Mouse (Mus musculus) urinary bladder, postnatal 10 days (tissue): ENCODE data around the gene Acap2.

Source experiments
- DNase-seq: peaks from one replicate; pipeline ENCODE4 v3.0.0; 2022; ENCODE audit warnings: low spot score

Gene Acap2

DNA sequence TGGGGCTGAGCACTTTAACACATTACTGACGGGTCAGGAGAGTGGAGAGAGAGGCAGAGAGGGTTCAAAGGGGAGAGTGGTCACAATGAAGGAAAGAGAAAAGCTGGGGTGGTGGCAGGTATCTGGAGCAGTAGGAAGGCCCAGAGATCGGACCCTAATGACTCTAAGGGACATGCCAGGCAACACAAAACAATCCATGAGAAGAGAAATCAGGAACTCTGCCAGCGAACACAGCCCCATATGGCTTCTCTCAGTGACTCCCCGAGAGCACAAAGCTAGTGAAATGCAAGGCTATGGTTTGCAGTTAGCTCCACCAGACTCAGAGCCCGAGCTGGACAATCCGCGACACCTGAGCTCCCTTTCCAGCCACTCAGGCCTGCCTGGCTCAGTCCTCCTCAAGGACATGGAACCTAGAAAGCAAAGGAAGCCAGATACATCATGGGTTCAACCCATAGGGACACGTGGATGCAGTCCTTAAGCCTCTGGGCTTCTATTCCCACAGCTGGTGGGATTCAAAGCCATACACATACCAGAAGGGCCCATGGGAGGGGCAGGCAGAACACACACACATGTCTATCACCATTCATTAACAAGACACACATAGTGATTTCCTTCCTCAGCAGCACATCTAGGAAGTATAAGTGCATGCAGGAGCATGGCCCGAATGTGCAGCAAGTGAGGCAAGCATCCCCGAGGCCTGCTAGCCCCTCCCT lies 153.7 kb downstream of the Acap2 start:
- DNase-seq, result no peak

DNA sequence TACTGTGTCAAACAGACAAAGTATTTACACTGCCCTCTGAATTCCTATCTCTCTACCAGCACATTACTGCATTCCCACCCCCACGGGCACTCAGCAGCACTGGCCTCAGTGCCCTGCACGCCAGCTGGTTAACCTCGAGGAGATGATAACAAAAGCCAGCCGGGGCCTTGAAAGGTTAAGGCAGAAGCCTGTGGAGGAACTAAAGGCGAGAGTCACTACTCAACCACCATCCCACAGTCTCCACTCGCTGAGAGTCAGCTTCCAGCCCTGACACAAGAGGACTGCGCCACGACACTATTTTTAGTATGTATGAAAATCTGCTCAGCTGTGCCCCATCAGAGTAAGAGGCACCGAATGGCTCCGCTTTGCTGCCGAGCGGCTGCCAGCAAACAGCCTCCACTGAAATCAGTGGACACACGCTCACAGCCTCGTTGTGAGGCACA lies 154.8 kb downstream of the Acap2 start:
- no peak for DNase-seq

DNA sequence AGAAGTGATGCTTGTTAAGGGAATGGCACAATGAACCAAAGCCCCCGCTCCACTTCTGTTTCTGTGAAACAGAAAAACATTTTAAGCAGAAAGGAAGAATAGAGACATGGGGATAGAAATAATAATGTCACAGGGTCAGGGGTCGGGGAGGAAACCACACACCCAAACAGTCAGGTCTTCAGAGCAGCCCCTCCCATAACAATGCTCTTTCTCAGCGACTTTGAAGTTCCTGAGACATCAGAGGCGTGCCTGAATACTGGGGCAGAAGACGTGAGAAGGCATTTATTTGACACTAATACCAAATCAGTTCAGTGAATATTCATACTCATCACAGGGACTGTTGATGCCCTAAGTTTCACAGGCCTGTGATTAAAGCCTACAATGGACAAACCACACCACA lies 155.8 kb downstream of the Acap2 start:
- DNase-seq, result no peak

DNA sequence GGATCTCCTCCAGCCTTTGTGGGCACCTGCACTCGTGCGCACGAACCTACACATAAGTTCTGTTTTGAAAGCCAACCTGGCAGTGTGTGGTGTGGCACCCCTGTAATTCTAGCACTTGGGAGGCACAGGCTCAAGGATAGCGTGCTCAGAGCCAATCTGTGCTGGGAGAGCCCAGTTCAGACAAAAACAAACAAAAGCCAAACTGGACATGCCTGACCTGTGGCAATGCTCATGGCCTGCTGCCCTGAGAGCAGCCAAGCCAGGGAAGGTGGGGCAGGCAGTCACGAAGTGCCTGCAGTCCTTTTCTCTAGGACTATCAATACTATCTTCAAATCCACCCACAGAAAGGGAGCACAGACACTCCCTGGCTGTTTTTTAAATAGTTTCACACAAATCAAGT lies 157.9 kb downstream of the Acap2 start:
- no peak for DNase-seq
